Mouse (Mus musculus): ENCODE measurements around the gene Abraxas1. TPM values are rescaled to one million over a fixed set of nuclear protein-coding genes. Genes with fewer than 3 reads are reported as not detected.

Abraxas1 gene
- total RNA-seq, 1 experiment: 19.5 TPM

GRCm38 (mm10) chr5:100863091-100863490 lies 42.3 kb upstream of the Abraxas1 start:
- Histone ChIP-seq H3K4me1 (ENCODE audit: control insufficient read depth in 2 of 2, insufficient read depth in 2 of 2, low read length in 2 of 2, poor library complexity in 1 of 2) (0 out of 4 replicates have a peak, but pooled peaks cover 0 to 6% of the 10 kb centered on the region in 2 experiments), H3K9me3 (ENCODE audit: control insufficient read depth, insufficient read depth, low read depth, low read length) (no peaks in the 10 kb centered on the region), H3K27ac (ENCODE audit: insufficient read depth, low read depth, low read length, poor library complexity, severe bottlenecking) (no peak overlapping the region), H3K36me3 (ENCODE audit: control insufficient read depth, insufficient read depth, low read length, poor library complexity, severe bottlenecking) (no peaks in the 10 kb centered on the region), H3K4me3 (ENCODE audit: insufficient read depth in 1 of 2, low read depth in 1 of 2, low read length in 2 of 2, poor library complexity in 1 of 2, severe bottlenecking in 1 of 2) (no peak overlapping the region), H3K9ac (ENCODE audit: insufficient read depth, low read depth, low read length, poor library complexity, severe bottlenecking) (no peak overlapping the region)
- in situ Hi-C loops (cut with MboI; ENCODE audit: low sequenced_read_pairs in 2 of 2, unreplicated experiment in 2 of 2): no loop called here
- TF ChIP-seq ZC3H11A (IDR thresholded peaks at IDR 0.05; ENCODE audit: borderline replicate concordance, low read depth, low read length) (no peak), MAFK (IDR thresholded peaks at IDR 0.05; ENCODE audit: insufficient read depth, low read depth, low read length) (no peak), HCFC1 (IDR thresholded peaks at IDR 0.05; ENCODE audit: borderline replicate concordance, insufficient read depth, low read length) (no peak), ZNF384 (IDR thresholded peaks at IDR 0.05; ENCODE audit: low read depth, low read length) (no peak), CHD2 (IDR thresholded peaks at IDR 0.05; ENCODE audit: low read depth, low read length) (no peak)
- peak; percentile 47 for DNase-seq (ENCODE audit: low read depth, low spot score)

- no peak for DNase-seq (ENCODE audit: low read depth, low spot score)
- no peaks in the 10 kb centered on the region for H3K9me3 ChIP-seq (ENCODE audit: control insufficient read depth, insufficient read depth, low read depth, low read length)
- H3K36me3 ChIP-seq (ENCODE audit: control insufficient read depth, insufficient read depth, low read length, poor library complexity, severe bottlenecking): no peaks in the 10 kb centered on the region
- H3K4me3 ChIP-seq (ENCODE audit: insufficient read depth in 1 of 2, low read depth in 1 of 2, low read length in 2 of 2, poor library complexity in 1 of 2, severe bottlenecking in 1 of 2): no peak overlapping the region
- H3K9ac ChIP-seq (ENCODE audit: insufficient read depth, low read depth, low read length, poor library complexity, severe bottlenecking): no peak overlapping the region
- no peak for TF ChIP-seq HCFC1 (IDR thresholded peaks at IDR 0.05; ENCODE audit: borderline replicate concordance, insufficient read depth, low read length)
- no peak for TF ChIP-seq MAFK (IDR thresholded peaks at IDR 0.05; ENCODE audit: insufficient read depth, low read depth, low read length)
- no peak for TF ChIP-seq ZC3H11A (IDR thresholded peaks at IDR 0.05; ENCODE audit: borderline replicate concordance, low read depth, low read length)
- no peak for TF ChIP-seq ZNF384 (IDR thresholded peaks at IDR 0.05; ENCODE audit: low read depth, low read length)
- 0 out of 4 replicates have a peak, but pooled peaks cover 0 to 6% of the 10 kb centered on the region in 2 experiments for H3K4me1 ChIP-seq (ENCODE audit: control insufficient read depth in 2 of 2, insufficient read depth in 2 of 2, low read length in 2 of 2, poor library complexity in 1 of 2)
- in situ Hi-C loops (cut with MboI; ENCODE audit: low sequenced_read_pairs in 2 of 2, unreplicated experiment in 2 of 2): no loop called here
- no peak overlapping the region for H3K27ac ChIP-seq (ENCODE audit: insufficient read depth, low read depth, low read length, poor library complexity, severe bottlenecking)
These were observed 41.0 kb upstream of the Abraxas1 start for GRCm38 (mm10) chr5:100861811-100862210.

GRCm38 (mm10) chr5:100861140-100861539 lies 40.4 kb upstream of the Abraxas1 start:
- in situ Hi-C loops (cut with MboI; ENCODE audit: low sequenced_read_pairs in 2 of 2, unreplicated experiment in 2 of 2): no loop called here
- Histone ChIP-seq H3K27ac (ENCODE audit: insufficient read depth, low read depth, low read length, poor library complexity, severe bottlenecking) (no peak overlapping the region), H3K4me3 (ENCODE audit: insufficient read depth in 1 of 2, low read depth in 1 of 2, low read length in 2 of 2, poor library complexity in 1 of 2, severe bottlenecking in 1 of 2) (no peak overlapping the region), H3K9ac (ENCODE audit: insufficient read depth, low read depth, low read length, poor library complexity, severe bottlenecking) (no peak overlapping the region), H3K9me3 (ENCODE audit: control insufficient read depth, insufficient read depth, low read depth, low read length) (no peaks in the 10 kb centered on the region), H3K4me1 (ENCODE audit: control insufficient read depth in 2 of 2, insufficient read depth in 2 of 2, low read length in 2 of 2, poor library complexity in 1 of 2) (0 out of 4 replicates have a peak, but pooled peaks cover 0 to 6% of the 10 kb centered on the region in 2 experiments), H3K36me3 (ENCODE audit: control insufficient read depth, insufficient read depth, low read length, poor library complexity, severe bottlenecking) (no peaks in the 10 kb centered on the region)
- TF ChIP-seq MAFK (IDR thresholded peaks at IDR 0.05; ENCODE audit: insufficient read depth, low read depth, low read length) (no peak), ZNF384 (IDR thresholded peaks at IDR 0.05; ENCODE audit: low read depth, low read length) (no peak), CHD2 (IDR thresholded peaks at IDR 0.05; ENCODE audit: low read depth, low read length) (no peak), HCFC1 (IDR thresholded peaks at IDR 0.05; ENCODE audit: borderline replicate concordance, insufficient read depth, low read length) (no peak), ZC3H11A (IDR thresholded peaks at IDR 0.05; ENCODE audit: borderline replicate concordance, low read depth, low read length) (no peak)
- DNase-seq (ENCODE audit: low read depth, low spot score): no peak

- H3K9me3 ChIP-seq (ENCODE audit: control insufficient read depth, insufficient read depth, low read depth, low read length): no peaks in the 10 kb centered on the region
- H3K27ac ChIP-seq (ENCODE audit: insufficient read depth, low read depth, low read length, poor library complexity, severe bottlenecking): no peak overlapping the region
- no peak overlapping the region for H3K9ac ChIP-seq (ENCODE audit: insufficient read depth, low read depth, low read length, poor library complexity, severe bottlenecking)
These were observed 39.8 kb upstream of the Abraxas1 start for GRCm38 (mm10) chr5:100860417-100861053.

More at GRCm38 (mm10) chr5:100860417-100861053, 39.8 kb upstream of the Abraxas1 start:
- no peak for TF ChIP-seq HCFC1 (IDR thresholded peaks at IDR 0.05; ENCODE audit: borderline replicate concordance, insufficient read depth, low read length)
- no peak for TF ChIP-seq MAFK (IDR thresholded peaks at IDR 0.05; ENCODE audit: insufficient read depth, low read depth, low read length)
- TF ChIP-seq CHD2 (IDR thresholded peaks at IDR 0.05; ENCODE audit: low read depth, low read length): no peak
- no peak for TF ChIP-seq ZNF384 (IDR thresholded peaks at IDR 0.05; ENCODE audit: low read depth, low read length)
- TF ChIP-seq ZC3H11A (IDR thresholded peaks at IDR 0.05; ENCODE audit: borderline replicate concordance, low read depth, low read length): no peak
- H3K4me1 ChIP-seq (ENCODE audit: control insufficient read depth in 2 of 2, insufficient read depth in 2 of 2, low read length in 2 of 2, poor library complexity in 1 of 2): 0 out of 4 replicates have a peak, but pooled peaks cover 0 to 6% of the 10 kb centered on the region in 2 experiments
- no peaks in the 10 kb centered on the region for H3K36me3 ChIP-seq (ENCODE audit: control insufficient read depth, insufficient read depth, low read length, poor library complexity, severe bottlenecking)
- H3K4me3 ChIP-seq (ENCODE audit: insufficient read depth in 1 of 2, low read depth in 1 of 2, low read length in 2 of 2, poor library complexity in 1 of 2, severe bottlenecking in 1 of 2): no peak overlapping the region
- DNase-seq (ENCODE audit: low read depth, low spot score): no peak
- in situ Hi-C loops (cut with MboI; ENCODE audit: low sequenced_read_pairs in 2 of 2, unreplicated experiment in 2 of 2): no loop called here

All from ES-E14 (cell line).